Mouse (Mus musculus): ENCODE results near the gene Nup93. TPM values are rescaled to one million over a fixed set of nuclear protein-coding genes. Genes with fewer than 3 reads are reported as not detected.
A peak's percentile ranks its signal among the peaks of the same experiment; 100 is the strongest.

Gene Nup93
- polyA plus RNA-seq, 1 experiment = 104 TPM

DNA sequence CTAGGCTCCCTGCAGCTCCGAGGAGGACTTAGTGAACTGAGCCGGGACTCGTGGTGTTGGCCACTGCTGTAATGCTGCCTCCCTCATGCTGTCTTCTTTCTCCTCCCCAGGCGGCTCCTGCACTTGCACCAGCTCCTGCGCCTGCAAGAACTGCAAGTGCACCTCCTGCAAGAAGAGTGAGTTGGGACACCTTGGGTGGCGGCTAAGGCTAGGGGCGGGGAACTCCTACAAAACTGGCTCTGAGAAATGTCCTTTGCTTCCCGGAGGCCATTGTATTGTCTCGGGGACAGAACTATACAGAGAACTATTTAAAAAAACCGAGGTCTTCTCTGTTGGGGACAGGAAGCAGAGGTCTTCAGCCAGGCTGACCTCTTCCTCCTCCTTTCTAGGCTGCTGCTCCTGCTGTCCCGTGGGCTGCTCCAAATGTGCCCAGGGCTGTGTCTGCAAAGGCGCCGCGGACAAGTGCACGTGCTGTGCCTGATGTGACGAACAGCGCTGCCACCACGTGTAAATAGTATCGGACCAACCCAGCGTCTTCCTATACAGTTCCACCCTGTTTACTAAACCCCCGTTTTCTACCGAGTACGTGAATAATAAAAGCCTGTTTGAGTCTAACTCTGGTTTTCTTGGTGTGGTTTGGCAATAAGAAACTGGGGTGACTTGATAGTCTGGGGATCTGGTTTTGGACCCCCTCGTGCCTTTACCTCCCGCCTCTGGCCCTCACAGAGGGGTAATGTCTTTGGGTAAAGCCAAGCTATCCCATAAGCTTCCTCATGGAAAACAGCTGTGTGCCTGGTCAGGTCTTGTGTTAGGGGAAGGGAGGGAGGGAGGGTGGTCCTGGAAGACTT is 34.4 kb upstream of the Nup93 start:
- Histone ChIP-seq H3K4me3 (ENCODE audit: low read depth, low read length) (peak overlapping the region; percentile 91), H3K27me3 (ENCODE audit: control insufficient read depth, insufficient read depth, low read length, poor library complexity, severe bottlenecking) (no peaks in the 10 kb centered on the region), H3K9me3 (replicated peaks; ENCODE audit: control insufficient read depth, insufficient read depth, low read length, poor library complexity, severe bottlenecking) (no peaks in the 10 kb centered on the region), H3K36me3 (ENCODE audit: control insufficient read depth, insufficient read depth, low read length, poor library complexity, severe bottlenecking) (peaks cover 3% of the 10 kb centered on the region; the same call in 1 of the 2 replicates), H3K4me1 (ENCODE audit: control insufficient read depth, insufficient read depth, low read length) (peaks cover 2% of the 10 kb centered on the region), H3K27ac (ENCODE audit: insufficient read depth, low read length) (peak overlapping the region; percentile 82), H3K9ac (ENCODE audit: low read depth, poor library complexity, severe bottlenecking) (peak overlapping the region; percentile 86)
- no peak for TF ChIP-seq EP300 (IDR thresholded peaks at IDR 0.05; ENCODE audit: insufficient read depth, low read depth, low read length)
- no peak for TF ChIP-seq CTCF (IDR thresholded peaks at IDR 0.05; ENCODE audit: low read depth, low read length)
- TF ChIP-seq POLR2A (IDR thresholded peaks at IDR 0.05; ENCODE audit: insufficient read depth, low read length) = no peak

GRCm38 (mm10) chr8:94180561-94180908 is 33.8 kb upstream of the Nup93 start:
- H3K27me3 ChIP-seq (ENCODE audit: control insufficient read depth, insufficient read depth, low read length, poor library complexity, severe bottlenecking) = no peaks in the 10 kb centered on the region
- peak overlapping the region; percentile 91 for H3K4me3 ChIP-seq (ENCODE audit: low read depth, low read length)
- H3K4me1 ChIP-seq (ENCODE audit: control insufficient read depth, insufficient read depth, low read length) = peaks cover 2% of the 10 kb centered on the region

GRCm38 (mm10) chr8:94182055-94182929 is 32.1 kb upstream of the Nup93 start:
- H3K4me3 ChIP-seq (ENCODE audit: low read depth, low read length) = peak overlapping the region; percentile 55
- peak overlapping the region; percentile 48 for H3K9ac ChIP-seq (ENCODE audit: low read depth, poor library complexity, severe bottlenecking)
- TF ChIP-seq CTCF (IDR thresholded peaks at IDR 0.05; ENCODE audit: low read depth, low read length) (no peak), POLR2A (IDR thresholded peaks at IDR 0.05; ENCODE audit: insufficient read depth, low read length) (no peak), EP300 (IDR thresholded peaks at IDR 0.05; ENCODE audit: insufficient read depth, low read depth, low read length) (no peak)
- peaks cover 4% of the 10 kb centered on the region for H3K4me1 ChIP-seq (ENCODE audit: control insufficient read depth, insufficient read depth, low read length)
- no peaks in the 10 kb centered on the region for H3K9me3 ChIP-seq (replicated peaks; ENCODE audit: control insufficient read depth, insufficient read depth, low read length, poor library complexity, severe bottlenecking)
- H3K36me3 ChIP-seq (ENCODE audit: control insufficient read depth, insufficient read depth, low read length, poor library complexity, severe bottlenecking) = peaks cover 3% of the 10 kb centered on the region; the same call in 1 of the 2 replicates
- H3K27me3 ChIP-seq (ENCODE audit: control insufficient read depth, insufficient read depth, low read length, poor library complexity, severe bottlenecking) = no peaks in the 10 kb centered on the region
- peak overlapping the region; percentile 92 for H3K27ac ChIP-seq (ENCODE audit: insufficient read depth, low read length)

More at GRCm38 (mm10) chr8:94180561-94180908, 33.8 kb upstream of the Nup93 start:
- H3K9ac ChIP-seq (ENCODE audit: low read depth, poor library complexity, severe bottlenecking) = peak overlapping the region; percentile 86
- peaks cover 3% of the 10 kb centered on the region; the same call in 1 of the 2 replicates for H3K36me3 ChIP-seq (ENCODE audit: control insufficient read depth, insufficient read depth, low read length, poor library complexity, severe bottlenecking)
- H3K9me3 ChIP-seq (replicated peaks; ENCODE audit: control insufficient read depth, insufficient read depth, low read length, poor library complexity, severe bottlenecking) = no peaks in the 10 kb centered on the region
- H3K27ac ChIP-seq (ENCODE audit: insufficient read depth, low read length) = no peak overlapping the region
- no peak for TF ChIP-seq CTCF (IDR thresholded peaks at IDR 0.05; ENCODE audit: low read depth, low read length)
- no peak for TF ChIP-seq POLR2A (IDR thresholded peaks at IDR 0.05; ENCODE audit: insufficient read depth, low read length)
- TF ChIP-seq EP300 (IDR thresholded peaks at IDR 0.05; ENCODE audit: insufficient read depth, low read depth, low read length) = no peak

DNA sequence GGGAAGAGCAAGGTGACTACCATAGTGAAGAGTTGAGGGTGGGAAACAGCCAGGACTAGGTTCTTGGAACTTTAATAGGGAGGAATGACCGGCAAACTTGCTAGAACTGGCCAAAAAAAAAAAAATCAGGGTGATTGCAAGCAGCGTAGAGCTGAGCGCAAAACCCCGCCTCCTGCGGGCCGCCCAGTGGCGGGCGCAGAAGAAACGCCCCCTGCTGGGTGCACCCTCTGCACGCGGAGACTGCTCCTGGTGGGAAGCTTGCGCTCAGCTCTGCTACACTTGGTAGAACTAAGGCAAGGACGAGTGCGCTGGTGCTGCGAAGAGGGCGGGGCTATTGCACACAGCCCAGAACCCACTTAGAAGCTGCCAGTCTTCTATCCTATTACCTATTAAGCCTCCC is 31.2 kb upstream of the Nup93 start:
- Histone ChIP-seq H3K27me3 (ENCODE audit: control insufficient read depth, insufficient read depth, low read length, poor library complexity, severe bottlenecking) (no peaks in the 10 kb centered on the region), H3K27ac (ENCODE audit: insufficient read depth, low read length) (peak overlapping the region; percentile 92), H3K4me3 (ENCODE audit: low read depth, low read length) (peak overlapping the region; percentile 55), H3K9ac (ENCODE audit: low read depth, poor library complexity, severe bottlenecking) (peak overlapping the region; percentile 48), H3K4me1 (ENCODE audit: control insufficient read depth, insufficient read depth, low read length) (peaks cover 4% of the 10 kb centered on the region), H3K9me3 (replicated peaks; ENCODE audit: control insufficient read depth, insufficient read depth, low read length, poor library complexity, severe bottlenecking) (no peaks in the 10 kb centered on the region), H3K36me3 (ENCODE audit: control insufficient read depth, insufficient read depth, low read length, poor library complexity, severe bottlenecking) (peaks cover 3% of the 10 kb centered on the region; the same call in 1 of the 2 replicates)
- TF ChIP-seq CTCF (IDR thresholded peaks at IDR 0.05; ENCODE audit: low read depth, low read length) = peak; percentile 55
- peak; percentile 12 for TF ChIP-seq POLR2A (IDR thresholded peaks at IDR 0.05; ENCODE audit: insufficient read depth, low read length)
- peak; percentile 83 for TF ChIP-seq EP300 (IDR thresholded peaks at IDR 0.05; ENCODE audit: insufficient read depth, low read depth, low read length)

DNA sequence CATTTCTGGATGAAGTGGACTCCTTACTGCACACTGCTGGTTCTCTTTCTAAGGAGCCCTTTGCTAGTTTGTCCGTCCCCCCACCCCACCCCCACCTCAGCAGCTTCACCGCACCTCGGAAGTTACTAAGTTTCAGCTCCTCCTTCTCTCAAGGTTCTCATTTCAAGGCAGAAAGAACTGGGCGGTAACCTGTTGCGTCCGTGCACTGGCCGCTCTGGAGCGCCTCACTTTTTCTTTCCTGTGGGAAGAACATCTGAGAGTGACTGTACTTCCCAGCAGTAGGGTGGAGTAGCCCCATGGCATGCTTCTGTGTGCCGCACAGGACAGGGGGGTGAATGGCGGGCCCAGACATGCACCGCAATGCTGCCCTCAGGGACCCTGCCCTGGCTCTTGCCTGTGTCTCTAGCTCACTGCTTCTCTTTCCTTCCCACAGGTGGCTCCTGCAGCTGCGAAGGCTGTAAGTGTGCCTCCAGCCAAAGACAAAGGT is 30.0 kb upstream of the Nup93 start:
- Histone ChIP-seq H3K9ac (ENCODE audit: low read depth, poor library complexity, severe bottlenecking) (peak overlapping the region; percentile 26), H3K36me3 (ENCODE audit: control insufficient read depth, insufficient read depth, low read length, poor library complexity, severe bottlenecking) (peaks cover 3% of the 10 kb centered on the region; the same call in 1 of the 2 replicates), H3K27ac (ENCODE audit: insufficient read depth, low read length) (peak overlapping the region; percentile 67), H3K4me1 (ENCODE audit: control insufficient read depth, insufficient read depth, low read length) (peaks cover 4% of the 10 kb centered on the region), H3K9me3 (replicated peaks; ENCODE audit: control insufficient read depth, insufficient read depth, low read length, poor library complexity, severe bottlenecking) (no peaks in the 10 kb centered on the region), H3K4me3 (ENCODE audit: low read depth, low read length) (peak overlapping the region; percentile 26), H3K27me3 (ENCODE audit: control insufficient read depth, insufficient read depth, low read length, poor library complexity, severe bottlenecking) (no peaks in the 10 kb centered on the region)
- TF ChIP-seq CTCF (IDR thresholded peaks at IDR 0.05; ENCODE audit: low read depth, low read length) (no peak), EP300 (IDR thresholded peaks at IDR 0.05; ENCODE audit: insufficient read depth, low read depth, low read length) (peak; percentile 34; the same call in 1 of the 2 replicates), POLR2A (IDR thresholded peaks at IDR 0.05; ENCODE audit: insufficient read depth, low read length) (peak; percentile 19)

Data from ES-Bruce4 (cell line).